Mouse (Mus musculus): ENCODE measurements at regions not wholly inside any gene's neighbourhood (a gene's known extent, or its start where the extent isn't known, plus 50 kb on each side); places are given as distances from the start of the nearest gene placed in this dataset.
A peak's percentile ranks its signal among the peaks of the same experiment; 100 is the strongest.

DNA sequence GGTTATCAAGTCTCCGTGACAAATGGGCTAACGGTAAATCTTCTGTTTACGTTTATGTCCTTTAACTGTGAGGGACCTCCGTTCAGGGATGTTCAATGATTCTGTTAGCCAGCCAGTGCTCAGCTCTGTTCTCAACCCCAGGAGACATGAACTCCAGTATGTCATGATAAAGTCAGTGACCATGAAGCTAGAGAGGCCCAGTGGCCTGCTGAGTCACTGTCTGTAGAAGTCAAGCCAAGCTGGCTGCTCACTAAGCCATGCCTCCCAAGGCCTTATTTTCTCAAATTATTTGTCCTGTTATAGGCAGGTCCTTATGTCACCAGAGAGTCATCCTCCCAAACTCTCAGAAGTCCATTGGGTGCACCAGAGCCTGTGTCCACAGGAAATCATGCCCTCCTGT is 252.9 kb downstream of the Cog6 start:
- no peaks in the 10 kb centered on the region for H3K36me3 ChIP-seq (replicated peaks; ENCODE audit: control insufficient read depth, insufficient read depth, low read depth)
- H3K9ac ChIP-seq (replicated peaks) = no peak overlapping the region
- H3K27ac ChIP-seq = no peak overlapping the region
- no peak overlapping the region for H3K4me2 ChIP-seq (ENCODE audit: low read depth)
- TF ChIP-seq CTCF (IDR thresholded peaks at IDR 0.05; ENCODE audit: low read depth) (no peak), EP300 (IDR thresholded peaks at IDR 0.05; ENCODE audit: low read depth) (no peak)
- H3K4me3 ChIP-seq (ENCODE audit: insufficient read depth in 1 of 2, low read depth in 2 of 2, low read length in 2 of 2) = no peak overlapping the region
- no peaks in the 10 kb centered on the region for H3K9me3 ChIP-seq (ENCODE audit: control insufficient read depth, low read length)
- ATAC-seq (ENCODE audit: insufficient read depth) = no peak
- WGBS (ENCODE audit: insufficient replicate concordance) = 59% methylated on average over 4 of the region's 4 CpGs
- H3K27me3 ChIP-seq (ENCODE audit: control insufficient read depth, insufficient read depth, low read length) = no peaks in the 10 kb centered on the region
- H3K4me1 ChIP-seq (replicated peaks; ENCODE audit: control insufficient read depth in 2 of 2, insufficient read depth in 2 of 2, low read length in 1 of 2) = peaks cover 0 to 4% of the 10 kb centered on the region in 2 experiments; a peak in 2 of 4 replicates
- no peak for DNase-seq (ENCODE audit: low read depth in 3 of 3, low spot score in 3 of 3)

GRCm38 (mm10) chr3:52763660-52764059 is 253.4 kb downstream of the Cog6 start:
- TF ChIP-seq EP300 (IDR thresholded peaks at IDR 0.05; ENCODE audit: low read depth) (no peak), CTCF (IDR thresholded peaks at IDR 0.05; ENCODE audit: low read depth) (no peak)
- no peaks in the 10 kb centered on the region for H3K9me3 ChIP-seq (ENCODE audit: control insufficient read depth, low read length)
- DNase-seq (ENCODE audit: low read depth in 3 of 3, low spot score in 3 of 3) (no peak), ATAC-seq (ENCODE audit: insufficient read depth) (no peak)
- peaks cover 0 to 4% of the 10 kb centered on the region in 2 experiments; a peak in 2 of 4 replicates for H3K4me1 ChIP-seq (replicated peaks; ENCODE audit: control insufficient read depth in 2 of 2, insufficient read depth in 2 of 2, low read length in 1 of 2)
- no peak overlapping the region for H3K4me2 ChIP-seq (ENCODE audit: low read depth)
- H3K27ac ChIP-seq = no peak overlapping the region
- no peaks in the 10 kb centered on the region for H3K36me3 ChIP-seq (replicated peaks; ENCODE audit: control insufficient read depth, insufficient read depth, low read depth)
- H3K4me3 ChIP-seq (ENCODE audit: insufficient read depth in 1 of 2, low read depth in 2 of 2, low read length in 2 of 2) = no peak overlapping the region
- no peaks in the 10 kb centered on the region for H3K27me3 ChIP-seq (ENCODE audit: control insufficient read depth, insufficient read depth, low read length)
- no peak overlapping the region for H3K9ac ChIP-seq (replicated peaks)
- 72% methylated on average over 5 of the region's 5 CpGs for WGBS (ENCODE audit: insufficient replicate concordance)

GRCm38 (mm10) chr3:52762549-52762948 is 254.5 kb downstream of the Cog6 start:
- ATAC-seq (ENCODE audit: insufficient read depth) (no peak), DNase-seq (ENCODE audit: low read depth in 3 of 3, low spot score in 3 of 3) (no peak)
- Histone ChIP-seq H3K27ac (no peak overlapping the region), H3K9ac (replicated peaks) (no peak overlapping the region), H3K36me3 (replicated peaks; ENCODE audit: control insufficient read depth, insufficient read depth, low read depth) (no peaks in the 10 kb centered on the region), H3K4me2 (ENCODE audit: low read depth) (no peak overlapping the region), H3K4me1 (replicated peaks; ENCODE audit: control insufficient read depth in 2 of 2, insufficient read depth in 2 of 2, low read length in 1 of 2) (peaks cover 0 to 4% of the 10 kb centered on the region in 2 experiments; a peak in 2 of 4 replicates), H3K4me3 (ENCODE audit: insufficient read depth in 1 of 2, low read depth in 2 of 2, low read length in 2 of 2) (no peak overlapping the region), H3K27me3 (ENCODE audit: control insufficient read depth, insufficient read depth, low read length) (no peaks in the 10 kb centered on the region), H3K9me3 (ENCODE audit: control insufficient read depth, low read length) (no peaks in the 10 kb centered on the region)
- whole genome bisulfite sequencing (ENCODE audit: insufficient replicate concordance) = 62% methylated on average over 6 of the region's 6 CpGs
- TF ChIP-seq CTCF (IDR thresholded peaks at IDR 0.05; ENCODE audit: low read depth) (no peak), EP300 (IDR thresholded peaks at IDR 0.05; ENCODE audit: low read depth) (no peak)

- no peak for ATAC-seq (ENCODE audit: insufficient read depth)
- H3K36me3 ChIP-seq (replicated peaks; ENCODE audit: control insufficient read depth, insufficient read depth, low read depth) = no peaks in the 10 kb centered on the region
- DNase-seq (ENCODE audit: low read depth in 3 of 3, low spot score in 3 of 3) = no peak
- H3K4me3 ChIP-seq (ENCODE audit: insufficient read depth in 1 of 2, low read depth in 2 of 2, low read length in 2 of 2) = no peak overlapping the region
- no peaks in the 10 kb centered on the region for H3K27me3 ChIP-seq (ENCODE audit: control insufficient read depth, insufficient read depth, low read length)
- no peak overlapping the region for H3K9ac ChIP-seq (replicated peaks)
- H3K9me3 ChIP-seq (ENCODE audit: control insufficient read depth, low read length) = no peaks in the 10 kb centered on the region
- H3K4me1 ChIP-seq (replicated peaks; ENCODE audit: control insufficient read depth in 2 of 2, insufficient read depth in 2 of 2, low read length in 1 of 2) = 0 out of 4 replicates have a peak, but pooled peaks cover 0 to 2% of the 10 kb centered on the region in 2 experiments
- H3K4me2 ChIP-seq (ENCODE audit: low read depth) = no peak overlapping the region
- H3K27ac ChIP-seq = no peak overlapping the region
- 70% methylated on average over 11 of the region's 11 CpGs for WGBS (ENCODE audit: insufficient replicate concordance)
- TF ChIP-seq CTCF (IDR thresholded peaks at IDR 0.05; ENCODE audit: low read depth) (no peak), EP300 (IDR thresholded peaks at IDR 0.05; ENCODE audit: low read depth) (no peak)
Measured at GRCm38 (mm10) chr3:52759846-52760245, 257.2 kb downstream of the Cog6 start.

- TF ChIP-seq EP300 (IDR thresholded peaks at IDR 0.05; ENCODE audit: low read depth) (no peak), CTCF (IDR thresholded peaks at IDR 0.05; ENCODE audit: low read depth) (peak; percentile 48)
- H3K36me3 ChIP-seq (replicated peaks; ENCODE audit: control insufficient read depth, insufficient read depth, low read depth) = no peaks in the 10 kb centered on the region
- no peaks in the 10 kb centered on the region for H3K27me3 ChIP-seq (ENCODE audit: control insufficient read depth, insufficient read depth, low read length)
- H3K27ac ChIP-seq = no peak overlapping the region
- ATAC-seq (ENCODE audit: insufficient read depth) (no peak), DNase-seq (ENCODE audit: low read depth in 3 of 3, low spot score in 3 of 3) (no peak)
- no peak overlapping the region for H3K4me2 ChIP-seq (ENCODE audit: low read depth)
- H3K4me3 ChIP-seq (ENCODE audit: insufficient read depth in 1 of 2, low read depth in 2 of 2, low read length in 2 of 2) = no peak overlapping the region
- H3K4me1 ChIP-seq (replicated peaks; ENCODE audit: control insufficient read depth in 2 of 2, insufficient read depth in 2 of 2, low read length in 1 of 2) = 0 out of 4 replicates have a peak, but pooled peaks cover 0 to 2% of the 10 kb centered on the region in 2 experiments
- H3K9ac ChIP-seq (replicated peaks) = no peak overlapping the region
- H3K9me3 ChIP-seq (ENCODE audit: control insufficient read depth, low read length) = no peaks in the 10 kb centered on the region
- WGBS (ENCODE audit: insufficient replicate concordance) = 13% methylated on average over 2 of the region's 2 CpGs
Measured at GRCm38 (mm10) chr3:52758561-52758960, 258.5 kb downstream of the Cog6 start.
